Mouse (Mus musculus): ENCODE measurements at regions not wholly inside any gene's neighbourhood (a gene's known extent, or its start where the extent isn't known, plus 50 kb on each side); places are given as distances from the start of the nearest gene placed in this dataset.

DNA sequence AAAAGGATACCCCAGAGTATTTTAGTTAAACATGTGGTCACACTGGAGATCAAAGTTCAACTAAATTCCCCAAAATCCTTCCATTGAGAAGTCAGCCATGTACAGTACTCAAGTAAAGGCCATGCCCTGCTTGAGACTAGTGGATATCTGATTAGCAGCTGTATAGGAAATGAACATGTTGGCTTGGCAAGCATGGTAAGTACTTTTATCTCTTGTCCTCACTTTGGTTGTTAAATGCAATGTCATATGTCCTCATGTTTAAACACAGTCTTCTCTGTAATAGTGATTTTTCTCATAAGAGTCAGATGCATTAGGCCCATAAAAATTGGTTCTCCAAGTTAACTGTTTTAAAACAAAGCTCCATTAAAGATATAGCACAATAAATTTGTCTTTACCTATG lies 141.1 kb upstream of the Pdgfd start:
- Histone ChIP-seq H3K9ac (no peak overlapping the region), H3K36me3 (ENCODE audit: poor library complexity, severe bottlenecking) (no peaks in the 10 kb centered on the region), H3K4me1 (no peaks in the 10 kb centered on the region), H3K27ac (no peak overlapping the region), H3K4me3 (no peak overlapping the region), H3K9me3 (replicated peaks) (no peaks in the 10 kb centered on the region), H3K4me2 (no peak overlapping the region), H3K27me3 (no peaks in the 10 kb centered on the region)
- no peak for ATAC-seq

DNA sequence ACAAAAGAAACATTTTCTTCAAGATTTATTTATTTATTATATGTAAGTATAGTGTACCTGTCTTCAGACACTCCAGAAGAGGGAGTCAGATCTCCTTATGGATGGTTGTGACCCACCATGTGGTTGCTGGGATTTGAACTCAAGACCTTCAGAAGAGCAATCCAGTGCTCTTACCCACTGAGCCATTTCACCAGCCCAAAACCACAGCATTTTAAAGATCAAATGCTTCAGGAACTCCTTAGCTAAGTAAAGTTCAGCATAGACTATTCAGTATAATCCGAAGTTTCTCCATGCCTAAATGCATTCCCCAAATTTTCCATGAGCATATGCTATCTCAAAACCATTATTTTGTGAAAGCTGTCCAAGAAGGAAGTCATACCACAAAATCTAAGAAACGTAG lies 102.0 kb upstream of the Pdgfd start:
- H3K27me3 ChIP-seq = no peaks in the 10 kb centered on the region
- no peak overlapping the region for H3K4me2 ChIP-seq
- H3K27ac ChIP-seq = no peak overlapping the region
- H3K9me3 ChIP-seq (replicated peaks) = no peaks in the 10 kb centered on the region
- no peaks in the 10 kb centered on the region for H3K4me1 ChIP-seq
- H3K4me3 ChIP-seq = no peak overlapping the region
- ATAC-seq = no peak
- H3K36me3 ChIP-seq (ENCODE audit: poor library complexity, severe bottlenecking) = no peaks in the 10 kb centered on the region
- WGBS = 86% methylated on average over 2 of the region's 2 CpGs
- H3K9ac ChIP-seq = no peak overlapping the region

DNA sequence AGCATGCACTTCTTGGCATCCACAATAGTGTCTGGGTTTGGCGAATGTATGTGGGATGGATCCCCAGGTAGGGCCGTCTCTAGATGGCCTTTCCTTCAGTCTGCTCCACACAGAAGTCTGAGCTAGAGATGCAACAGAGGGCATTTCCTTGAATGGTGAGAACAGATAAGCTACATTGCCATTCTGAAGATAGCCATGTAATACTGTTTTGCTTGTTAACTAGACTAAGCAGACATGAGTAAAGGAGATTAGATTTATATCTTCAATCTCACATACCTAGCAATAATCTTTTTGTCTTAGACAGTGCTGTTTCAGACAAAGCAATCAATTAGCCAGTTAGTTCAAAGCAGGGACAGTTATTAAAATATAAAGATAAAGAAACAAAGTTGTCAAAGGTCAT lies 100.9 kb upstream of the Pdgfd start:
- Histone ChIP-seq H3K4me1 (no peaks in the 10 kb centered on the region), H3K4me2 (no peak overlapping the region), H3K27ac (no peak overlapping the region), H3K36me3 (ENCODE audit: poor library complexity, severe bottlenecking) (no peaks in the 10 kb centered on the region), H3K4me3 (no peak overlapping the region), H3K27me3 (no peaks in the 10 kb centered on the region), H3K9me3 (replicated peaks) (no peaks in the 10 kb centered on the region), H3K9ac (no peak overlapping the region)
- ATAC-seq = no peak
- WGBS = 92% methylated on average over 2 of the region's 2 CpGs

DNA sequence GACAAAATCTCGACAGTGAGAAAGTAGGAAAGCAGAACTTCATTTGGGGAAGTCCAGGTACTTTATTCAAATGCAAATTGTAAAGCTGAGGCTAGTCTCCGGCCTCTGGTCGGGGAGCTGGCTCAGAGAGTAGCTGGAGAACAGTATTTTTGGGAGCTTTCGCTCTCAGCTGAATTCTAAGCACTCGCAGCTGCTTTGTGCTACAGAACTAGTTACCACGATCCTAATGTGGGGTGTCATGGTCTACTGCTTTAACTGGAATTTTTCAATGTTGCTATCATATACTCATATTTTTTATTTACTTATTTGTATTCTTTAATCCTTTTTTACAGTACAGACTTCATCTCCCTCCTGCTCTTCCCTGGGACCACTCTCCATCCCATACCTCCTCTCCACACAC lies 87.1 kb upstream of the Pdgfd start:
- Histone ChIP-seq H3K27ac (no peak overlapping the region), H3K4me2 (no peak overlapping the region), H3K27me3 (no peaks in the 10 kb centered on the region), H3K4me1 (no peaks in the 10 kb centered on the region), H3K36me3 (ENCODE audit: poor library complexity, severe bottlenecking) (no peaks in the 10 kb centered on the region), H3K9ac (no peak overlapping the region), H3K4me3 (no peak overlapping the region), H3K9me3 (replicated peaks) (no peaks in the 10 kb centered on the region)
- 79% methylated on average over 6 of the region's 6 CpGs for WGBS
- ATAC-seq = no peak

DNA sequence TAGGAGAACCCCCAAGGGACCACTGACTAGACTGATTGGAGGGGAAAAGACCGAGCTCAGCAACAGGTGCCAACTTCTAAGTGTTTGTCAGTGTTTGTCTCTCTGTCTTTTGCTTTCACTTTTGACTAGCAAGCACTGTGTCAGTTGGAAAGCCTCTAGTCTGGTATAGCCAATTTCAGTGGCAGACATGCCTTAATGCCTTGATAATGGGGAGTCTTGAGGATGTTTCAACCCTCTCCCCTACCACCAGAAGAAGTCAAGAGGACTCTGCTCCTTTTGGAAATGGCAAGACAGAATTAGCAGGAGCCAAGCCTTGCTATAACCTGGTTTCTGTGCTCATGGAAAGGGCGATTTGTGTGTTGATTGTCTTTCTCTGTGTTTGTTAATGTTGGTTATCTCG lies 78.5 kb upstream of the Pdgfd start:
- no peak for ATAC-seq
- H3K9me3 ChIP-seq (replicated peaks) = no peaks in the 10 kb centered on the region
- 83% methylated on average over 3 of the region's 3 CpGs for WGBS
- no peaks in the 10 kb centered on the region for H3K36me3 ChIP-seq (ENCODE audit: poor library complexity, severe bottlenecking)
- H3K4me2 ChIP-seq = no peak overlapping the region
- no peak overlapping the region for H3K9ac ChIP-seq
- H3K4me1 ChIP-seq = no peaks in the 10 kb centered on the region
- no peaks in the 10 kb centered on the region for H3K27me3 ChIP-seq
- no peak overlapping the region for H3K4me3 ChIP-seq
- no peak overlapping the region for H3K27ac ChIP-seq

DNA sequence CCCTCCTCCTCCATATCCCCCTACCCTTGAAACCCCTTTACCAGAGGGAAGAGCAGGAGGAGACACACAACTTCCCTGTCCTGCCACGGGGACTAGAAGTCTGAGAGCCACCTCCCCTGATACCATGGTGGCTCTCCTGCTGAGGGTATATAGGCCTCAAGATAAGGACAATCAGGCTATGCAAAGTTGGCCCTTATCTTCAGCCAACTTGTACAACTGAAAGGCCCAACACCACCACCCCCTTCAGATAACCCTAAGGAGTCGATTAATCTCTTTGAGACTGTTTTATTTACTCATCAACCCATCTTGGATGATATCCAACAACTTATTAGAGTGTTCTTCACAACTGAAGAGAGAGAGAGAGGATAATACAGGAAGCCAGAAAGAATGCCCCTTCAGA lies 77.6 kb upstream of the Pdgfd start:
- H3K4me1 ChIP-seq = no peaks in the 10 kb centered on the region
- no peak overlapping the region for H3K27ac ChIP-seq
- H3K9me3 ChIP-seq (replicated peaks) = no peaks in the 10 kb centered on the region
- no peak overlapping the region for H3K4me3 ChIP-seq
- no peak for ATAC-seq
- no peaks in the 10 kb centered on the region for H3K36me3 ChIP-seq (ENCODE audit: poor library complexity, severe bottlenecking)
- no peak overlapping the region for H3K9ac ChIP-seq
- H3K27me3 ChIP-seq = no peaks in the 10 kb centered on the region
- H3K4me2 ChIP-seq = no peak overlapping the region
- WGBS = 74% methylated on average over 2 of the region's 2 CpGs

DNA sequence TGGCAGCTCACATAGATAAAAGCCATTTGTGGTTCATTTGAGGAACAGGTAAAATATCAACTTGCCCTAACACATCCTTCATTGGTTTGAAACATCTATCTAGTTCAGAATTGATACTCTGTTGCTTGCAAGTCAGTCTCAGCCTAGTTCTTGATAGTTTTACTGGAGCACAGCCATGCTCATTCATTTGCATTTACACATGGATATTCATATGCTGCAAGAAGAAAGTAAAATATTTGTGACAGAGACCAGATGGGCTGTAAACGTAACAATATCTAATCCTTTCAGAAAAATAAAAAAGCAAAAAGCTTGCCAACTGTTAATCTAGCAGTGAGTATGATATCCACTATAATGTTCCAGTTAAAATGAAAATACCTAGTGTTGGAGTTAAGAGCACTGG lies 60.3 kb upstream of the Pdgfd start:
- 75% methylated on average over 1 of the region's 1 CpGs for WGBS
- peak; percentile 48; the same call in 1 of the 2 replicates for ATAC-seq

More for the DNA sequence above, 60.3 kb upstream of the Pdgfd start:
- Histone ChIP-seq H3K27me3 (no peaks in the 10 kb centered on the region), H3K27ac (no peak overlapping the region), H3K36me3 (ENCODE audit: poor library complexity, severe bottlenecking) (no peaks in the 10 kb centered on the region), H3K9ac (no peak overlapping the region), H3K9me3 (replicated peaks) (no peaks in the 10 kb centered on the region), H3K4me1 (no peaks in the 10 kb centered on the region), H3K4me2 (no peak overlapping the region), H3K4me3 (no peak overlapping the region)

Measured in forebrain, embryonic 13.5 days (tissue).